Mouse (Mus musculus) cortical plate, adult 2 months (tissue): ENCODE results near the gene Acot6.

ENCODE experiments used
- CTCF ChIP-seq: fragments of 200-500 bp; IDR thresholded peaks from 2 replicates; pipeline ENCODE4 v1.5.1; 2011; ENCODE audit warnings: mild to moderate bottlenecking, control low read depth, low read length; ENCODE audit not compliant: insufficient read depth; ENCODE audit errors: extremely low read depth
- POLR2A ChIP-seq: fragments of 200-500 bp; IDR thresholded peaks from 2 replicates; pipeline ENCODE4 v1.6.1; 2011; ENCODE audit warnings: mild to moderate bottlenecking, low read length, control low read depth; ENCODE audit not compliant: insufficient read depth; ENCODE audit errors: extremely low read depth

DNA sequence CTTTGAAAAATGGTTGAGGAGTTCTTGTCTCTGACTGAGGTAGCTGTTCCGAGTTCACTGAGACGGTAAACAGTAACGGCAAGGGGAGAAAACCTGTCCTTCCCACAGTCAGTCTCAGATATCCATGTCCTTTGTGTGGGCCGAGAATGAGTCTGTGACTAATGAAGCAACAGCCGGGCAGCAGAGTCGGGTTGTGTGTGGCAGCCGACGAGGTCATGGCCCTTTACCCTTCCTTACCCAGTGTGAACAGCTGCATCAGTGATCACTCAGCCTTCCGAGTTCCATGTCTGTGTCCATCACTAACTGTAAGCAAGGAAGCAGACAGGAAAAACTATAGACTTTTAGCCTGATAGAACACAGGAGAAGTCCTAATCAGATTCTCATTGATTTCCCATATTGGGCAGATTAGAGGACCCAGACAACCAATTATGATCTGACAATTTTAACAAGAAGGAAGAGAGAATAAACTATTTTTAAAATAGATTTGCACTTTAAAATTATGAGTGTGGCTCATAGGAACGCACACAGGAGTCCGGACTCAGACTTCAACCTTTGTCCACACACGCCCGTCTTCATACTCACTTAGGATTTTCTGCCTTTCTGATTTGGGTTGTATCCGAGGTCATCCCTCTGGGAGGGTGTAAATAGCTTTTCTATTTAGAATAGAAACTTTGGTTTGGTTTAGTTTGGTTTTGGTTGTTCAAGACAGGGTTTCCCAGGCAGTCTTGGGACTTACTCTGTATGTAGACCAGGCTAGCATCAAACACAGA, 42.0 kb downstream of the Acot6 start:
- TF ChIP-seq CTCF (no peak), POLR2A (no peak)
